Mouse (Mus musculus) heart, postnatal 25 days (tissue): Measurements from ENCODE around the gene Sec13. TPM values are rescaled to one million over a fixed set of nuclear protein-coding genes. Genes with fewer than 3 reads are reported as not detected.

Source experiments
- DNase-seq: peaks from one replicate; pipeline ENCODE4 v3.0.0; 2022; ENCODE audit warnings: low spot score
- intact Hi-C: fragments of 180-260 bp; cut with DNase I; formaldehyde crosslinking; loops from one replicate; pipeline ENCODE4 v1.15.1; 2025
- total RNA-seq, 2 experiments: library from RNA; stranded (reverse); gene quantifications; 2 replicates each; pipeline ENCODE4 v1.2.3; 2021

The Sec13 gene
- 10 to 100 TPM; 68.0 to 75.5 TPM for total RNA-seq

DNA sequence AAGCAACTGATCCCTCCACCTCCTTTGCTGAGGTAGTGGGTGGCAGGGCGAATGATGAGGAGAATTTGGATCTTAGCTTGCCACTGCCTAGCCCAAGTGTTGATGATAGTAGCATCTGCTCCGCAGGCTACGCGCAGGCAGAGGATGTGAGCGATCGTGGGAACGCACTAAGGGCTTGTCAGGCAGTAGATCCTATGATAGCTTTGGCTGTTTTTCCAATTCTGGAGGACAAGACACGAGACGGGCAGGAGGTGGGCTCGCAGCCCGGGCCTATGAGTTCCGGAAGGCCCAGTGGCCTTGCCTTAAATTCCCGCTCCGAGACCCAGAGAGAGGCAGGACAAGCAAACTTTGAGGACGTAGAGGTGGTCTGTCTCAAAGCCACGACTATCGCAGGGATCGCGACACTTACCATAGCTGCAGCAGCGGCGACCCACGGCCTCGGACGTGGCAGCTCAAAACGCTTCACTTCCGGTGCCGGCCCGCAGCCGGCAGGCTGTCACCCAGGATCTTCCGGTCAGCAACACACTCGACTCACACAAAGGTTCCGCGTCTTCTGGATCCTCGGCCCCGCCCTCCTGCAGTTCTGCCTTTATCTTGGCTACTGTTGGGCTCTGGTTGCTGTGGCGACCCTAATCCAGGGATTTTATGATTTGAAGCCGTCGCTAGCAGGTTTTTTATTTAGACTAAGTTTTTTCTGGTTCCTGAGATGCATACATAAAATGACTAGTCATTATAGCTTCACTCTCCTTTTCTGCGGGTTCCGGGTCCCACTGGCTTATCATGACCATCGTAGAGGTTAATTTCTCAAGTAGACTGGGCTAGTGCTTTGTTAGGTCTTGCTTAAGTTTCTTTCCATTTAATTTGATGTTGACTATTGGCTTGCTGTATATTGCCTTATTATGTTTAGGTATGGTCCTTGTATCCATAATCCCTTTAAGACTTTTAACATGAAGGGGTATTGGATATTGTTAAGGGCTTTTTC lies at the start of gene Sec13:
Sec13 (minus strand) TSS at position 508 of the 982 bp plus-strand sequence.
- intact Hi-C loops = no loop called here
- peak; percentile 59 for DNase-seq

- DNase-seq = no peak
- intact Hi-C loops = no loop called here
Measured at GRCm38 (mm10) chr6:113787459-113787968, 47.0 kb upstream of the Sec13 start.

DNA sequence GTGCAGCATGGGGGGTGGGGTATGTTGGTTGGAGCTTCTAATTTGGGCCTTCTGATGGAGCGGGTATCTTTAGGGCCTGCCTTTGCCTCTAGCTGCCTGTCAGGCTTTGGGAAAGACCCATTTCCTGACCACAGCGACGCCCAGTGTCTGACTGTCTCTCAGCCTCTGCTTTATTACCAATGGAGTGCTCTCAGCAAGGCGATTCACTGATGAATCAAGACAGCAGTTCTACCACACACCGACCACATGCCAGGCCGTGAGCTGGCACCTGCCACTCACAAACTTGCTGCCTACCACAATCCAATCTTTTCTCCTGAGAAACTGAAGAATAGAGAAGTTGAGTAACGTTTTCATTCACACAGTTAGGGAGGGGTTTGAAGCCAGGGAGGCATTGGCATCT lies 45.1 kb upstream of the Sec13 start:
- intact Hi-C loops = no loop called here
- DNase-seq = no peak

- DNase-seq = no peak
- intact Hi-C loops = no loop called here
Measured at GRCm38 (mm10) chr6:113778229-113778753, 37.7 kb upstream of the Sec13 start.

DNA sequence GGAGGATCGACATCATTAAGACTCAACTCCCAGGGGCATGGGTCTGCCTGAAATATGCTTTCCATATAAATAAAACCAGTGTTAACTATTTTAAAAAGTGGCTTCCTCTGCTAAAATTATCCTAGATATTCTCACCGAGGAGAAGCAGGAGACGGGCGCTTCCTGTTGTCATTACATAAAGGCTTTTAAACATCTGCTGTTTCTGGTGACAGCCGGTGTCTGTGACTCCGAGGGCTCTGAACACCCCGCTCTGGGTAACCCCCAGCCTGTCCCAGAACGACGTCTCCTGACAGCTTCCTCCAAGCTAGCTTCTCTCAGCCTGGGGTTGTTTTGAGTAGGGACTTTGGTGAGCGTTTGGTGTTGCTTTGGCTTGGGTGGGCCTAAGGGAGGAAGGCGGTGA lies 28.3 kb upstream of the Sec13 start:
- intact Hi-C loops = no loop called here
- DNase-seq = no peak

DNA sequence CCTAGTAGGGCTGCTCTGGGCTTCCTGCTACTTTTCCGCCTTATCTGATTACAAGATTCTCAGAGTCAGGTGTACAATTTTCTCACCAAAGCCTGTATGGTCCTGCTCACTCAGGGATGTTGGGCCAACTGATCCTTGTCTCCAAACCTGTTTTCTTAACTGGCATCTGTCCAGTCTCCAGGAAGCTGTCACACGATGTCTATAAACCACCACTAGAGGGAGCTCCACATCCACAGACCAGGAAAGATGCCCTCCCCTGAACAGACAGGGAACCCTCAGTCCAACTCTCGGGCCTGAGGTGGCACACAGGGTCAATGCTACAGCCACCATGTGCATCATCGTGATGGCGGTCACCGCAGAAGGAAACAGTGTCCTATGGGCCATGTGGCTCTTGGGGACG lies 21.1 kb upstream of the Sec13 start:
- DNase-seq = no peak
- intact Hi-C loops = loop anchor here (1.0 to 5.0 kb wide), 4 partner anchors 146 to 486 kb away; no protein-coding TSS in a partner anchor

- intact Hi-C loops = no loop called here
- no peak for DNase-seq
Measured at GRCm38 (mm10) chr6:113749119-113749685, 8.7 kb upstream of the Sec13 start.

DNA sequence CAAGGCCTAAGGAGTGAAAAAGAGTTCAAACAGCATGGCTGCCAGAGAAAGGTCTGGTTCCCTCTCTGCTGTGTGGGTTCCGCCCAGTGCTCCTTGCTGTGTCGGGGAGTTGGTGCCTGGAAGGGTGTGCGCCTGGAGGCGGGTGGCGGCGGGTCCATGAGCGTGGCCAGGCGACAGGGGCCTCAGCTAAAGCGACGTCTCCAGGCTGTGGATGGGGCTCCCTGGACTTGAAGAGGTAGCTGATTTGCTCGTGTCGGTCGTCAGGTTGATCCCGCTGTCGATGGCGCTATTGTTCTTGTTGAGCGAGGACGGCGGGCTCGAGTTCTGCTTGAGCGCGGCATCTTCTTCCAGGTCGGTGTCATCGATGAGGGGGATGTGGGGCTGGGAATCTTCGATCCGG lies 7.8 kb upstream of the Sec13 start:
- intact Hi-C loops = no loop called here

GRCm38 (mm10) chr6:113747284-113747683 lies 6.7 kb upstream of the Sec13 start:
- DNase-seq = no peak
- intact Hi-C loops = no loop called here

More for the DNA sequence above, 7.8 kb upstream of the Sec13 start:
- no peak for DNase-seq

DNA sequence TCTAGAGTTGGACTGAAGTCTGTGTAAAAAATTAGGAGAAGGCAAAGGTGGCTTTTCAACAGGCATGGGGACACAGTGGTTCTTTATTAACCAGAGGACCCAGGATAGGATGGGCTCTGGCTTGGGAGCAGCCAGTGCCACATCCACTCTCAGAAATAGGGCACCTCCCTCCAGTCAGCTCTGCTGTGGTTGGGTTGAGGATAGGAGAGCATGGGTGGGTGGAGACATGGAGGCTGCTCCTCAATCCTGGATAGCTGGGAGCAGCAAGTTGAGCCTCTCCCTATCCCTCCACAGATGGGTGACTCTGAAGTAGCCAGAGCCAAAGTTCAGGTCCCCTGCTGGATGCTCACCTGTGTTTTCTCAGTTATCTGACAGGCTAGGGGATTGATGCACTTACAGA lies 4.6 kb upstream of the Sec13 start:
- no peak for DNase-seq
- intact Hi-C loops = no loop called here

DNA sequence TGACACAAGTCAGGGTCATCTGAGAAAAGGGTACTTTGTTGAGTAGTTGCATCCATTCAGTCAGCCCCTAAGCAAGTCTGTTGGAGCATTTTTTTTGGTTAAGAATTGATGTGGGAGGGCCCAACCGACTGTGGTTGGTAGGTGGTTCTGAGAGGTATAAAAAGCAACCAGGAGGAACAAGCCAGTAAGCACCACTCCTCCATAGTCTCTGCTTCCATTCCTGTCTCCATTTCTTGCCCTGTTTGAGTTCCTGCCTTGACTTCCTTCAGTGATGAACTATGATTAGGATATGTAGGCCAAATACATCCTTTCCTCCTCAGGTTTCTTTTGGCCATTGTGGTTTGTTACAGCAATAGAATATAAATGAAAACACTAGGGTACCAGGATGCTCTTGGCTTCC lies 2.6 kb upstream of the Sec13 start:
- intact Hi-C loops = no loop called here
- no peak for DNase-seq

DNA sequence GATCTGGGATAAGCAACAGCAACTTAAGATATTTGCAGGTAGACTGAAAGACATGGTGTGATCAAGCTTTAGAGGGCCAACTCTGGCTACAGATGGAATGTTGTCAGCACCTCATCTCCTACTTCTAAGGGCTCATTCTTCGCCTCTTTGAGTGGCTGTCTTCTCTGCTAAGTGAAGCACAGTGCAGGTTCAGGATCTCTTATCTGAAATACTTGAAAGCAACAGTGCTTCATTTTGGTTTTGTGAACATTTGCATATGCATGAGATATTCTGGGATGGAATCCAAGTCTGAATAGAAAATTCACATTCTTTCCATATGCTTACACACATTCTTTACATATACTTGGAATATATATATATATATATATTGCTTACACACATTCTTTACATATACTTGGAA lies 1.8 kb upstream of the Sec13 start:
- intact Hi-C loops = no loop called here

DNA sequence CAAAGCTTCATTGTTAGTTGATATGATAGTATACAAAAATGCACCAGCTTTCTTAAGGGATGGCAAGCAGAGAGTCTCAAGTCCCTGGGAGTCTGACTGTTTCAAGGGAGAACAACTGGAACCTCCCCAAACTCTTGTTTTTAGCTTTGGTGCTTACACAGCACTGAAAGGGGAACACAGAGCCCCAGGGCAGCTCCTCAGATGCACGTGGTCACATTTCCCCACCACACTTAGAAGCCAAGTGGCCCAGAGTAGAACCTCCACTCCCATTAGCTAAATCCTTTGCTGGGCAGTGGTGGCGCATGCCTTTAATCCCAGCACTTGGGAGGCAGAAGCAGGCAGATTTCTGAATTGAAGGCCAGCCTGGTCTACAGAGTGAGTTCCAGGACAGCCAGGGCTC lies 882 bp upstream of the Sec13 start:
- intact Hi-C loops = no loop called here
- DNase-seq = no peak

More for the DNA sequence above, 1.8 kb upstream of the Sec13 start:
- no peak for DNase-seq

DNA sequence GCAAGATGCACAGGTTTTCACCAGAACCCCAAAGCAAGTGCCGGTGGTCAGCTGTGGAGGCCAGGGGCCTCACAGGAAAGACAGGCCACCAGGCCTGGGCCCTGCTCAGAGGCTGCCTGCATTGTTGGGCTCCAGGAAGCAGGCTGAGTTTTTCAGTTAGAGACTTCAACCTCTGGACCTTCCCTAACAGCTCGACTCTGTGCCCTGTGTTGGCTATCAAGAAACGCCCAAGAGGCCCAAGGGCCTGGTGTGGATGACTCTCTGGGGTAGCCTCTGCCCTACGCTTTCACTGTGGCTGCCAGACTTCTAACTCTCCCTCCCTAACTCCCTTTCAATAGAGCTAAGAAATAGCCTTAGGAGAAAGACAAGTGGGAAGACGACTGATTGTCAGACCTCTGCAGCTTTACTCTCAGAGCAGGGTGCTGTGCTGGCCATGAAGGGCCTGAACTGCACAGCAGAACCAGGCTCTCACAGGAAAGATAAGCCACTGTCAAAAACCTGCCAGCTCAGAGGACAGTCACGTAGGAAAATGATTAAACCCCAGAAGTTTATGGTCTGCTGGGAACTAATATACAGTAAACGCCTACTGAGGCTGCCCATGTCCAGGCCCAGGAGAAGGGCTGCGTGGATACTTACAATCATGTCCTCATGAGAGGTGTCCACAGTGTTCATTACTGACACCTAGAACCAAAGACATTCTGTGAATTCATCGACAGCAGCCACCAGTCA lies 3.1 kb downstream of the Sec13 start:
- intact Hi-C loops = no loop called here
- DNase-seq = no peak

- intact Hi-C loops = loop anchor here (2.0 to 5.0 kb wide), 2 partner anchors 32 to 94 kb away; partner anchors contain the start of gene Irak2
Measured at GRCm38 (mm10) chr6:113731296-113731695, 9.2 kb downstream of the Sec13 start.

GRCm38 (mm10) chr6:113728181-113728580 lies 12.4 kb downstream of the Sec13 start:
- DNase-seq = no peak
- intact Hi-C loops = no loop called here

More at GRCm38 (mm10) chr6:113731296-113731695, 9.2 kb downstream of the Sec13 start:
- no peak for DNase-seq

- intact Hi-C loops = no loop called here
- DNase-seq = no peak
Measured at GRCm38 (mm10) chr6:113721061-113721460, 19.5 kb downstream of the Sec13 start.

DNA sequence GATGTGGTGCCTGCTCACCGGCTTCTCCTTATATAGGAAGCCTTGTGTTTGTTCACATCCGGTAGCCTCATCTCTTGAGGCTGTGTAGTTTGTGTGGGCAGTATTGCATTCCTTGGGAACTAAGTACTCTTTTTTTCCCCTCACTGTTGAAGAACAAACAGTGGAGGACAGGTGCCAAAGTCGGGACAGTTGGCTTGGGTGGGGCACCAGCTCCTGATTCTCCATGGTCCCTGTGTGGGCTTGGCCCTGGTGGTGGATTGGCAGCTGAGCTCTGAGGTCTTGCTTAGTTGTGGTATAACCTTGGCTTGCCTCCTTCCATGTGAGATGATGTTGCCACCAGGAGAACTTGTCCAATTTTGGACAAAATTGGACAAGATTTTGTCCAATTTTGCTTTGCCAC lies 20.7 kb downstream of the Sec13 start, which contains the start of gene Ghrl:
Ghrl (minus strand) TSS at position 3 of the 400 bp plus-strand sequence.
- no peak for DNase-seq
- intact Hi-C loops = no loop called here

- no peak for DNase-seq
- intact Hi-C loops = no loop called here
Measured at GRCm38 (mm10) chr6:113717541-113717940, 23.0 kb downstream of the Sec13 start.

- intact Hi-C loops = no loop called here
- DNase-seq = no peak
Measured at GRCm38 (mm10) chr6:113714797-113715196, 25.7 kb downstream of the Sec13 start.
